Mouse (Mus musculus) layer of hippocampus, adult 2 months (tissue): ENCODE measurements around the gene Plcb2. TPM values are rescaled to one million over a fixed set of nuclear protein-coding genes. Genes with fewer than 3 reads are reported as not detected.
A peak's percentile ranks its signal among the peaks of the same experiment; 100 is the strongest.

Experiments used
- DNase-seq, 2 experiments: peaks; one replicate each; pipeline ENCODE4 v3.0.0; 2022; ENCODE audit warnings: low spot score in 2 of 2
- H3K27ac ChIP-seq: fragments of 200-600 bp; 2 replicates; pipeline ENCODE4 v1.8.1; 2022
- H3K4me3 ChIP-seq: fragments of 200-600 bp; 2 replicates; pipeline ENCODE4 v1.8.1; 2022; ENCODE audit warnings: mild to moderate bottlenecking
- CTCF ChIP-seq: fragments of 200-600 bp; conservative IDR thresholded peaks from 2 replicates; pipeline ENCODE4 v1.8.1; 2022; ENCODE audit warnings: antibody characterized with exemption, mild to moderate bottlenecking, moderate library complexity
- total RNA-seq, 2 experiments: library from RNA; stranded (reverse); gene quantifications; 2 replicates each; pipeline ENCODE4 v1.2.3; 2021

Plcb2 gene
- total RNA-seq, 2 experiments from 2014 or later = 2.3 to 2.6 TPM

- H3K27ac ChIP-seq = no peak overlapping the region
- H3K4me3 ChIP-seq = no peak overlapping the region
- no peak for DNase-seq
- TF ChIP-seq CTCF = no peak
Observed at GRCm38 (mm10) chr2:118686693-118687092, 41.5 kb downstream of the Plcb2 start.

- no peak for TF ChIP-seq CTCF
- Histone ChIP-seq H3K4me3 (no peak overlapping the region), H3K27ac (no peak overlapping the region)
- DNase-seq = no peak
Observed at GRCm38 (mm10) chr2:118685088-118685487, 43.1 kb downstream of the Plcb2 start.

- Histone ChIP-seq H3K4me3 (no peak overlapping the region), H3K27ac (no peak overlapping the region)
- no peak for TF ChIP-seq CTCF
- DNase-seq = no peak
Observed at GRCm38 (mm10) chr2:118682544-118683260, 45.5 kb downstream of the Plcb2 start.

- no peak overlapping the region for H3K4me3 ChIP-seq
- H3K27ac ChIP-seq = no peak overlapping the region
- TF ChIP-seq CTCF = no peak
- DNase-seq = no peak
Observed at GRCm38 (mm10) chr2:118680926-118681325, 47.3 kb downstream of the Plcb2 start.

- no peak overlapping the region for H3K4me3 ChIP-seq
- no peak for DNase-seq
- no peak overlapping the region for H3K27ac ChIP-seq
- no peak; the same call in 1 of the 2 replicates for TF ChIP-seq CTCF
Observed at GRCm38 (mm10) chr2:118679577-118679976, 48.7 kb downstream of the Plcb2 start.

GRCm38 (mm10) chr2:118677817-118678216, 50.4 kb downstream of the Plcb2 start:
- peak overlapping the region; percentile 67 for H3K4me3 ChIP-seq
- TF ChIP-seq CTCF = no peak
- DNase-seq = no peak
- H3K27ac ChIP-seq = no peak overlapping the region

GRCm38 (mm10) chr2:118676839-118677741, 51.1 kb downstream of the Plcb2 start:
- TF ChIP-seq CTCF = no peak
- Histone ChIP-seq H3K27ac (peak overlapping the region; percentile 19; the same call in 1 of the 2 replicates), H3K4me3 (peak overlapping the region; percentile 67)
- DNase-seq = peak in 1 of 2 experiments; percentile 37

GRCm38 (mm10) chr2:118674500-118674899, 53.7 kb downstream of the Plcb2 start:
- TF ChIP-seq CTCF = no peak
- no peak overlapping the region for H3K4me3 ChIP-seq
- DNase-seq = no peak
- no peak overlapping the region for H3K27ac ChIP-seq

- TF ChIP-seq CTCF = no peak
- Histone ChIP-seq H3K4me3 (no peak overlapping the region), H3K27ac (no peak overlapping the region)
- DNase-seq = no peak
Observed at GRCm38 (mm10) chr2:118673686-118674465, 54.4 kb downstream of the Plcb2 start.

- no peak for DNase-seq
- Histone ChIP-seq H3K27ac (no peak overlapping the region), H3K4me3 (no peak overlapping the region)
- no peak for TF ChIP-seq CTCF
Observed at GRCm38 (mm10) chr2:118671728-118672127, 56.5 kb downstream of the Plcb2 start.

GRCm38 (mm10) chr2:118669785-118670184, 58.5 kb downstream of the Plcb2 start:
- TF ChIP-seq CTCF = no peak
- Histone ChIP-seq H3K4me3 (no peak overlapping the region), H3K27ac (no peak overlapping the region)
- no peak for DNase-seq

- no peak for TF ChIP-seq CTCF
Observed at GRCm38 (mm10) chr2:118669245-118669644, 59.0 kb downstream of the Plcb2 start.

GRCm38 (mm10) chr2:118667181-118667580, 61.1 kb downstream of the Plcb2 start:
- no peak for TF ChIP-seq CTCF
- no peak for DNase-seq
- Histone ChIP-seq H3K4me3 (no peak overlapping the region), H3K27ac (no peak overlapping the region)

More at GRCm38 (mm10) chr2:118669245-118669644, 59.0 kb downstream of the Plcb2 start:
- DNase-seq = no peak
- H3K4me3 ChIP-seq = no peak overlapping the region
- no peak overlapping the region for H3K27ac ChIP-seq
